Mouse (Mus musculus) midbrain, postnatal 0 days (tissue): ENCODE measurements at regions not wholly inside any gene's neighbourhood (a gene's known extent, or its start where the extent isn't known, plus 50 kb on each side); places are given as distances from the start of the nearest gene placed in this dataset.

Experiments used
- ATAC-seq: fragments of 200-750 bp; cut with Nextera tagmentation; 2 replicates; pipeline ENCODE4 v1.8.0; 2017; ENCODE audit warnings: moderate number of reproducible peaks, mild to moderate bottlenecking, moderate TSS enrichment, moderate library complexity; ENCODE audit not compliant: low FRiP score
- DNase-seq: peaks from one replicate; pipeline ENCODE4 v3.0.0-alpha.2; 2015; ENCODE audit warnings: low spot score
- H3K27ac ChIP-seq: fragments of 300-500 bp; sonication (generic); 2 replicates; pipeline ENCODE4 v1.5.1; 2014; ENCODE audit warnings: low read depth, mild to moderate bottlenecking, low read length, mixed read lengths
- H3K27me3 ChIP-seq: fragments of 300-500 bp; sonication (generic); 2 replicates; pipeline ENCODE4 v1.6.1; 2014; ENCODE audit warnings: low read length, control low read depth, mixed read lengths; ENCODE audit not compliant: insufficient read depth
- H3K36me3 ChIP-seq: fragments of 300-500 bp; sonication (generic); 2 replicates; pipeline ENCODE4 v1.6.1; 2014; ENCODE audit warnings: low read length, control low read depth, mixed read lengths; ENCODE audit not compliant: insufficient read depth
- H3K4me1 ChIP-seq: fragments of 300-500 bp; sonication (generic); 2 replicates; pipeline ENCODE4 v1.6.1; 2014; ENCODE audit warnings: mild to moderate bottlenecking, control low read depth, antibody characterized with exemption, low read length, mixed read lengths; ENCODE audit not compliant: insufficient read depth
- H3K4me2 ChIP-seq: fragments of 300-500 bp; sonication (generic); 2 replicates; pipeline ENCODE4 v1.6.1; 2014; ENCODE audit warnings: low read depth, mild to moderate bottlenecking, low read length, mixed read lengths; ENCODE audit not compliant: poor library complexity, severe bottlenecking
- H3K4me3 ChIP-seq: fragments of 300-500 bp; sonication (generic); 2 replicates; pipeline ENCODE4 v1.5.1; 2014; ENCODE audit warnings: low read depth, mild to moderate bottlenecking, low read length, moderate library complexity
- H3K9ac ChIP-seq: fragments of 300-500 bp; sonication (generic); replicated peaks from 2 replicates; pipeline ENCODE4 v1.6.1; 2014; ENCODE audit warnings: mild to moderate bottlenecking, low read length, moderate library complexity, mixed read lengths; ENCODE audit not compliant: poor library complexity, severe bottlenecking
- H3K9me3 ChIP-seq: fragments of 300-500 bp; sonication (generic); 2 replicates; pipeline ENCODE4 v1.6.1; 2016; ENCODE audit warnings: low read length, control low read depth
- CTCF ChIP-seq: IDR thresholded peaks from 2 replicates; pipeline ENCODE4 v1.5.1; 2016; ENCODE audit warnings: antibody characterized with exemption, mild to moderate bottlenecking
- WGBS: fragments of 180-500 bp; shearing (Covaris S2); extraction: QIAGEN DNeasy Blood & Tissue Kit; methylation state at CpG from one replicate; pipeline ENCODE4 v1.1.7; 2014; 5-methylcytosine and 5-hydroxymethylcytosine counted together

DNA sequence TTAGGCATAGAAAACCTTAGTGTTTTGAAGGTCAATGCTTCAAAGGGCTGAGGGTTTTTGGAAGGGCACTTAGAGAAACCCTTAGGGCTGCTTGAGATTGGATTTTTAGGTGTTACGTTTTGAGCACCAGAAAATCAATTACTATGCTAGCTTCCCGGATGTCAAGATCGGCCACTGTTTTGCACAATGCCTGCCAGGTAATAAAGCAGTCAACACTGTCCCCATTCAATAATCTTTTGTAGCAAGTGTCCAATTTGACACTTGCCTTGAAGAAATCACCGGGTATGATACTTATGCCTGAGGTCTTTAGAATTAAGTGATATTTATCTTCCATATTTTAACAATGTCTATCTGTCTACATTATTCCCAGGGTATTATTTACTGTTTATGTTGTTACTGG lies 403.0 kb upstream of the Sel1l start:
- ATAC-seq: no peak

DNA sequence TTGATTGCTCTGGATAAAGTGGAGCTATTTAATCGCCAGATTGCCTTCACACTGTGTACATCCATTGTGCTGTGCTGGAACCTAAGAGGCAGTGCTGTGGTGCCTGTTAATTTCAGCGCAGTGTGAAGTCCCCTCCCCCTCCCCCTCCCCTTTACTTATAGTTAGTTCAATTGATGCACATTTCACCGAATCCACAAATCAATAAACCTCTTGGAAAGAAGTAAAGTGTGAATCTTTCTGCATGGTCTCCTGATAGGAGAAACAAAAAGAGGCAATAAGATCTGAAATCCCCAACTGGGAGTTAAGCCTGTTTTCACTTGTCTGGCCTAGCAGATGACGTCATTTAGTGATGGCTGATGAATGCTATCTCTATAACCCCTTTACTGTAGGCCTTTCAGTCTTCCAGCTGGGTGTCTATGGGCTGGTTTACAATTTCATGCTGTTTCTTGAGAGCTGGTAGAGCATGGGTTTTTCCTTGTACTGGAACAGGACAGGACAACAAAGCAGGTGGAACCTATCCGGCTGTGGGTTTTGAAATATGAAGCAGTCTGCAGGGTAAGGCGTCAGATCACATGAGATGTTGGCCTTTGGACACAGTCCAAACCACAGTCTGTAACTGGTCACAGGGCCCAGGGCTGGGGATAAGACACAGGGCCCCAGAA lies 398.0 kb upstream of the Sel1l start:
- TF ChIP-seq CTCF: no peak
- no peak overlapping the region for H3K4me2 ChIP-seq
- ATAC-seq: peak; percentile 71
- no peak overlapping the region for H3K27ac ChIP-seq
- no peak overlapping the region for H3K4me3 ChIP-seq
- H3K36me3 ChIP-seq: no peaks in the 10 kb centered on the region
- H3K9ac ChIP-seq: no peak overlapping the region
- no peaks in the 10 kb centered on the region for H3K4me1 ChIP-seq
- H3K9me3 ChIP-seq: no peaks in the 10 kb centered on the region
- H3K27me3 ChIP-seq: no peaks in the 10 kb centered on the region
- 19% methylated on average over 6 of the region's 6 CpGs for whole genome bisulfite sequencing
- DNase-seq: peak; percentile 48

More for the DNA sequence above, 403.0 kb upstream of the Sel1l start:
- no peak overlapping the region for H3K27ac ChIP-seq
- no peaks in the 10 kb centered on the region for H3K27me3 ChIP-seq
- H3K36me3 ChIP-seq: no peaks in the 10 kb centered on the region
- no peak overlapping the region for H3K4me3 ChIP-seq
- H3K4me2 ChIP-seq: no peak overlapping the region
- no peaks in the 10 kb centered on the region for H3K4me1 ChIP-seq
- WGBS: 35% methylated on average over 4 of the region's 4 CpGs
- TF ChIP-seq CTCF: no peak
- DNase-seq: no peak
- H3K9me3 ChIP-seq: no peaks in the 10 kb centered on the region
- H3K9ac ChIP-seq: no peak overlapping the region

DNA sequence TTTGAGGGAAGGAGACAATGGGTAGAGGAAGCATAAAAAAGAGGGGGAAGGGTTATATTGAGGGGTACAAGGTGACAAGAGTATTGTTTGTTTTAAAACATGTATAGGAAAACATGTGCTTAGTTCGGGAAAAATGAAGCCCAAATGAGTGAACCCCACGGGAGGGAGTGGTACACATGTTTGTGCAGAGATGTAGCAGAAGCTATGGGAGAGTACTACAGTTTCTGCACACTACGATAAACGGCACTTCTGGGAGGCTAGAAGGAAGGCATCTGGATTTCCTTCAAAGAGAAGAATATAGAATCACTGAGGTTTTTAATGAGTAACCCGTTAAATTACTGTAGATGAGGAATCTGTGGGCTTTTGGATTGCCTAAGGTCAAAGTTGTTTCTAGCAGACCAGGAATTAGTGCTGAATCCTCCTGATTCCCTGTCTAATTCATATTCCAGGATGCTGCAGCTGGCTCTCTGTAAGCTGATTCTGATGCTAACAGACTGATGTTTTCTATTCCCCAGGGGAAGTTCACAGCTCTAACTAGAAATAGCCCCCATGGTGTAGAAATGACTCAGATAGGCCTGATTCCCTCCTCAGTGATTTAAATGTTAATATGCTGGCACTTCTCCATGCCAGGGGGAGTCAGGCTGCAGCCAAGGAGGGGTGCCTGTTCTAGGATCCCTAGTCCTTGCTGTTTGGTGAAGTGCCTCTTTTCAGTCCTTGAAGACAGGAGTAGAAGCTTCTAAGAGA lies 391.2 kb upstream of the Sel1l start:
- WGBS: 62% methylated on average over 5 of the region's 5 CpGs
- peak; percentile 17 for DNase-seq
- no peaks in the 10 kb centered on the region for H3K9me3 ChIP-seq
- H3K9ac ChIP-seq: no peak overlapping the region
- no peaks in the 10 kb centered on the region; the same call in 1 of the 2 replicates for H3K4me1 ChIP-seq
- no peak overlapping the region for H3K27ac ChIP-seq
- no peak for TF ChIP-seq CTCF
- H3K36me3 ChIP-seq: no peaks in the 10 kb centered on the region
- no peak overlapping the region for H3K4me3 ChIP-seq
- H3K27me3 ChIP-seq: no peaks in the 10 kb centered on the region
- H3K4me2 ChIP-seq: no peak overlapping the region
- no peak for ATAC-seq

DNA sequence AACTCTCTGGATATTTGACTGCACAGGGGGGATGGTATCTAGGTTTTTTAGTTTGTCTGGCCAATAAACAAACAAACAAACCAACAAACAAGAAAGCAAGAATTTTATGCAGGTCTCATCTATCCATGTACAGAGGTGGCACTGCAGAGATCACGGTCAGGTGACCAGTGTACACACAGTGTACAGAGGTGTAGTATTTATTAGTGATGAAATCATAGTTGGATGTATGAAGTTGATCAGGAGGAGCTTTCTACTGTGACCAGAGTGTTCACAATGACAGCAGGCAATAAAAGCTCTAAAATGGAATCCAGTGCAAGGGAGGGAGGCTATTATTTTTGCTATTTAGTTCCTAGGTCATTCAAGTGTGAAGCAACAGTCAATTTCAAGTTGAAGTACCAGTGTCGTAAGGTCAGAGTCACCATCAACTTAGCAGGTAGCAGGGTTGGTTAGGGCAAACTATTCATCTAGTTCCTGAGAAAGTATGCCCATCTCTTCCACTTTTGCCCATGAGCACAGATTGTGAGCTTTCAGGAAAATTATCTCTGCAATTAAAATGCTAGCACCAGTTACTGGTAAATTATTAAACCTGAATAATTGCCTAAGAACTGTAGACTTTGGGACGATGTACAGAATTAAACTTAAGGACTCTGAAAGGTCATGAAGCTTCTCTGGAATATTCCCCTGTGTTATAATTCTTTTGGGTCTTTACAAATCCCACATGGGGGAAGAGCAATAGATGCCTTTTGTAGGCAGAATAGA lies 384.9 kb upstream of the Sel1l start:
- ATAC-seq (no peak), DNase-seq (no peak)
- no peak overlapping the region for H3K4me2 ChIP-seq
- no peaks in the 10 kb centered on the region for H3K27me3 ChIP-seq
- H3K27ac ChIP-seq: no peak overlapping the region
- H3K36me3 ChIP-seq: no peaks in the 10 kb centered on the region
- TF ChIP-seq CTCF: no peak
- H3K9ac ChIP-seq: no peak overlapping the region
- H3K4me3 ChIP-seq: no peak overlapping the region
- H3K9me3 ChIP-seq: no peaks in the 10 kb centered on the region
- H3K4me1 ChIP-seq: no peaks in the 10 kb centered on the region
- WGBS: 91% methylated on average over 3 of the region's 3 CpGs

DNA sequence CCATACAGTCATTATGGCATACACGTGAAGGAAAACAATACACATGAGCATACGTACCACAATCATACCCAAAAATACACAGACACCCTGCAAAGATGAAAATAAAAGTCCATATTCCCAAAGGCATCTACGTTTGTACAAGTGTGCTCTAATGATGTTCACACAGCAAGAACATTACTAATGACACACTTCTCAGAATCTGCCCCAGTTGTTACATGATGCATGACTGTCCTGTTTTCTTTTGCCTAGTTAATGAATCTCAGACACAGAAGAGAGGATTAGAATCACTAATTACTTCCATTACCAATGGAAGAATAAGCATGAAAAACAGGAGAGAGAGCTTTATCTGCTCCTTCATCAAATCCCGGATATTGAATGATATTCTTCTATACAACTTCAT lies 379.6 kb upstream of the Sel1l start:
- Histone ChIP-seq H3K27ac (no peak overlapping the region), H3K4me3 (no peak overlapping the region), H3K4me2 (no peak overlapping the region), H3K9me3 (no peaks in the 10 kb centered on the region), H3K4me1 (no peaks in the 10 kb centered on the region), H3K36me3 (no peaks in the 10 kb centered on the region), H3K27me3 (no peaks in the 10 kb centered on the region), H3K9ac (no peak overlapping the region)
- DNase-seq: no peak
- ATAC-seq: no peak
- no peak for TF ChIP-seq CTCF
- 67% methylated on average over 4 of the region's 4 CpGs for WGBS

DNA sequence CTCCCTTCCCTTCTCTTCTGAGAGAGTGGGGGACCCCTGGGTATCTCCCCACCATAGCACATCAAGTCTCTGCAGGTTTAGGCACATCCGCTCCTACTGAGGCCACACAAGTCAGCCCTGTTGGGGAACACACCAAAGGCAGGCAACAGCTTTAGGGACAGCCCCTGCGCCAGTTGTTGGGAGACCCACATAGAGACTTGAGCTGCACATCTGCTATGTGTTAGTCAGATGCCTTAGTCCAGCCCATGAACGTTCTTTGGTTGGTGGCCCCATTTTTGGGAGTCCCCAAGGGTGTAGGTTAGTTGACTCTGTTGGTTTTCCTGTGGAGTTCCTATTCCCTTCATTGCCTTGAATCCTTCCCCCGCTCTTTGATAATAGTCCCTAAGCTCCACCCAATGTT lies 354.4 kb upstream of the Sel1l start:
- H3K27me3 ChIP-seq: no peaks in the 10 kb centered on the region
- no peak overlapping the region for H3K4me2 ChIP-seq
- no peak for DNase-seq
- no peak for ATAC-seq
- H3K9me3 ChIP-seq: no peaks in the 10 kb centered on the region
- 94% methylated on average over 4 of the region's 4 CpGs for WGBS
- TF ChIP-seq CTCF: no peak
- no peak overlapping the region for H3K27ac ChIP-seq
- H3K4me3 ChIP-seq: no peak overlapping the region
- no peak overlapping the region for H3K9ac ChIP-seq
- no peaks in the 10 kb centered on the region for H3K4me1 ChIP-seq
- no peaks in the 10 kb centered on the region for H3K36me3 ChIP-seq
